Mouse (Mus musculus): ENCODE data around the gene Oas1d. TPM values are rescaled to one million over a fixed set of nuclear protein-coding genes. Genes with fewer than 3 reads are reported as not detected.
"Not testable (repeated sequence)": the region's sequence is repeated elsewhere in the genome, so short reads cannot be mapped to it uniquely, and the experiment has no call there.

The Oas1d gene
- polyA plus RNA-seq, 1 experiment, result not detected

- H3K79me2 ChIP-seq (ENCODE audit: control insufficient read depth, insufficient read depth), result no peaks in the 10 kb centered on the region
- H3K27me3 ChIP-seq (ENCODE audit: control insufficient read depth, insufficient read depth, insufficient read length), result no peaks in the 10 kb centered on the region
- TF ChIP-seq USF1 (IDR thresholded peaks at IDR 0.05; ENCODE audit: low read depth) (no peak), CTCF (IDR thresholded peaks at IDR 0.05; ENCODE audit: control insufficient read depth, insufficient read depth, insufficient read length) (no peak), MYOD1 (IDR thresholded peaks at IDR 0.05; ENCODE audit: control insufficient read depth, insufficient read length, low read depth) (no peak)
- no peak overlapping the region for H3K4me3 ChIP-seq (ENCODE audit: insufficient read depth, poor library complexity, severe bottlenecking)
- no peaks in the 10 kb centered on the region for H3K36me3 ChIP-seq (ENCODE audit: control insufficient read depth, insufficient read depth)
- no peak overlapping the region for H3ac ChIP-seq (ENCODE audit: control insufficient read depth, insufficient read length, low read depth)
- H3K79me3 ChIP-seq (ENCODE audit: low read depth), result no peaks in the 10 kb centered on the region
Measured at GRCm38 (mm10) chr5:120920296-120920695, 6.0 kb downstream of the Oas1d start.

- no peak overlapping the region for H3ac ChIP-seq (ENCODE audit: control insufficient read depth, insufficient read length, low read depth)
- TF ChIP-seq FOSL1 (IDR thresholded peaks at IDR 0.05; ENCODE audit: insufficient read depth, low read length, poor library complexity, severe bottlenecking) (no peak), CTCF (IDR thresholded peaks at IDR 0.05; ENCODE audit: control insufficient read depth, insufficient read depth, insufficient read length) (no peak), CEBPB (IDR thresholded peaks at IDR 0.05; ENCODE audit: low read depth) (no peak)
- H3K36me3 ChIP-seq (ENCODE audit: control insufficient read depth, insufficient read depth), result no peaks in the 10 kb centered on the region
- no peaks in the 10 kb centered on the region for H3K79me3 ChIP-seq (ENCODE audit: low read depth)
- no peak overlapping the region for H3K4me3 ChIP-seq (ENCODE audit: insufficient read depth, poor library complexity, severe bottlenecking)
- no peaks in the 10 kb centered on the region for H3K27me3 ChIP-seq (ENCODE audit: control insufficient read depth, insufficient read depth, insufficient read length)
- H3K79me2 ChIP-seq (ENCODE audit: control insufficient read depth, insufficient read depth), result no peaks in the 10 kb centered on the region
Measured at GRCm38 (mm10) chr5:120923969-120924368, 9.6 kb downstream of the Oas1d start.

GRCm38 (mm10) chr5:120924520-120924919, 10.2 kb downstream of the Oas1d start:
- H3K27me3 ChIP-seq (ENCODE audit: control insufficient read depth, insufficient read depth, insufficient read length); H3K4me3 ChIP-seq (ENCODE audit: insufficient read depth, poor library complexity, severe bottlenecking); H3K36me3 ChIP-seq (ENCODE audit: control insufficient read depth, insufficient read depth); H3K79me2 ChIP-seq (ENCODE audit: control insufficient read depth, insufficient read depth); H3K79me3 ChIP-seq (ENCODE audit: low read depth); H3ac ChIP-seq (ENCODE audit: control insufficient read depth, insufficient read length, low read depth): not testable (repeated sequence)

- not testable (repeated sequence) for H3K27me3 ChIP-seq (ENCODE audit: control insufficient read depth, insufficient read depth, insufficient read length); H3K4me3 ChIP-seq (ENCODE audit: insufficient read depth, poor library complexity, severe bottlenecking); H3K79me2 ChIP-seq (ENCODE audit: control insufficient read depth, insufficient read depth); H3K36me3 ChIP-seq (ENCODE audit: control insufficient read depth, insufficient read depth); H3ac ChIP-seq (ENCODE audit: control insufficient read depth, insufficient read length, low read depth); H3K79me3 ChIP-seq (ENCODE audit: low read depth)
Measured at GRCm38 (mm10) chr5:120926311-120926710, 12.0 kb downstream of the Oas1d start.

- TF ChIP-seq CTCF (IDR thresholded peaks at IDR 0.05; ENCODE audit: control insufficient read depth, insufficient read depth, insufficient read length) (no peak), USF1 (IDR thresholded peaks at IDR 0.05; ENCODE audit: low read depth) (no peak), CEBPB (IDR thresholded peaks at IDR 0.05; ENCODE audit: low read depth) (no peak), MAX (IDR thresholded peaks at IDR 0.05) (no peak), MYOD1 (IDR thresholded peaks at IDR 0.05; ENCODE audit: control insufficient read depth, insufficient read length, low read depth) (no peak), FOSL1 (IDR thresholded peaks at IDR 0.05; ENCODE audit: insufficient read depth, low read length, poor library complexity, severe bottlenecking) (no peak), MYOG (IDR thresholded peaks at IDR 0.05; ENCODE audit: control insufficient read depth, extremely low read depth, insufficient read length) (no peak)
- Histone ChIP-seq H3ac (ENCODE audit: control insufficient read depth, insufficient read length, low read depth) (no peak overlapping the region), H3K79me3 (ENCODE audit: low read depth) (no peaks in the 10 kb centered on the region), H3K36me3 (ENCODE audit: control insufficient read depth, insufficient read depth) (no peaks in the 10 kb centered on the region), H3K27me3 (ENCODE audit: control insufficient read depth, insufficient read depth, insufficient read length) (no peaks in the 10 kb centered on the region), H3K79me2 (ENCODE audit: control insufficient read depth, insufficient read depth) (no peaks in the 10 kb centered on the region), H3K4me3 (ENCODE audit: insufficient read depth, poor library complexity, severe bottlenecking) (no peak overlapping the region)
Measured at GRCm38 (mm10) chr5:120927036-120927435, 12.7 kb downstream of the Oas1d start.

GRCm38 (mm10) chr5:120933966-120934365, 19.6 kb downstream of the Oas1d start:
- TF ChIP-seq MAX (IDR thresholded peaks at IDR 0.05) (no peak), FOSL1 (IDR thresholded peaks at IDR 0.05; ENCODE audit: insufficient read depth, low read length, poor library complexity, severe bottlenecking) (no peak), USF1 (IDR thresholded peaks at IDR 0.05; ENCODE audit: low read depth) (no peak), CTCF (IDR thresholded peaks at IDR 0.05; ENCODE audit: control insufficient read depth, insufficient read depth, insufficient read length) (no peak), CEBPB (IDR thresholded peaks at IDR 0.05; ENCODE audit: low read depth) (no peak), MYOG (IDR thresholded peaks at IDR 0.05; ENCODE audit: control insufficient read depth, extremely low read depth, insufficient read length) (no peak), MYOD1 (IDR thresholded peaks at IDR 0.05; ENCODE audit: control insufficient read depth, insufficient read length, low read depth) (no peak)

GRCm38 (mm10) chr5:120937841-120938240, 23.5 kb downstream of the Oas1d start:
- H3K27me3 ChIP-seq (ENCODE audit: control insufficient read depth, insufficient read depth, insufficient read length), result no peaks in the 10 kb centered on the region
- H3K79me2 ChIP-seq (ENCODE audit: control insufficient read depth, insufficient read depth), result no peaks in the 10 kb centered on the region
- H3K4me3 ChIP-seq (ENCODE audit: insufficient read depth, poor library complexity, severe bottlenecking), result no peak overlapping the region
- H3K36me3 ChIP-seq (ENCODE audit: control insufficient read depth, insufficient read depth), result no peaks in the 10 kb centered on the region
- TF ChIP-seq USF1 (IDR thresholded peaks at IDR 0.05; ENCODE audit: low read depth), result peak; percentile 79
- no peak for TF ChIP-seq CEBPB (IDR thresholded peaks at IDR 0.05; ENCODE audit: low read depth)
- no peak for TF ChIP-seq MAX (IDR thresholded peaks at IDR 0.05)
- no peak for TF ChIP-seq FOSL1 (IDR thresholded peaks at IDR 0.05; ENCODE audit: insufficient read depth, low read length, poor library complexity, severe bottlenecking)
- no peak for TF ChIP-seq MYOD1 (IDR thresholded peaks at IDR 0.05; ENCODE audit: control insufficient read depth, insufficient read length, low read depth)
- no peak for TF ChIP-seq CTCF (IDR thresholded peaks at IDR 0.05; ENCODE audit: control insufficient read depth, insufficient read depth, insufficient read length)
- no peaks in the 10 kb centered on the region for H3K79me3 ChIP-seq (ENCODE audit: low read depth)
- H3ac ChIP-seq (ENCODE audit: control insufficient read depth, insufficient read length, low read depth), result no peak overlapping the region

More at GRCm38 (mm10) chr5:120933966-120934365, 19.6 kb downstream of the Oas1d start:
- Histone ChIP-seq H3K27me3 (ENCODE audit: control insufficient read depth, insufficient read depth, insufficient read length) (no peaks in the 10 kb centered on the region), H3K79me3 (ENCODE audit: low read depth) (no peaks in the 10 kb centered on the region), H3K4me3 (ENCODE audit: insufficient read depth, poor library complexity, severe bottlenecking) (no peak overlapping the region), H3K36me3 (ENCODE audit: control insufficient read depth, insufficient read depth) (no peaks in the 10 kb centered on the region), H3ac (ENCODE audit: control insufficient read depth, insufficient read length, low read depth) (no peak overlapping the region), H3K79me2 (ENCODE audit: control insufficient read depth, insufficient read depth) (no peaks in the 10 kb centered on the region)

Measured in C2C12 (cell line).